Mouse (Mus musculus) myocyte (in vitro differentiated cells): Measurements from ENCODE around the gene Dnajb13.
A peak's percentile ranks its signal among the peaks of the same experiment; 100 is the strongest.

Experiments used
- CEBPB ChIP-seq: IDR thresholded peaks from 2 replicates; pipeline ENCODE4 v1.6.1; 2011; ENCODE audit warnings: mild to moderate bottlenecking, moderate library complexity; ENCODE audit not compliant: poor library complexity, insufficient read depth, severe bottlenecking
- E2F4 ChIP-seq: IDR thresholded peaks from one replicate; pipeline ENCODE4 v1.6.1; 2011; ENCODE audit warnings: mild to moderate bottlenecking, control low read depth, moderate library complexity; ENCODE audit not compliant: insufficient read depth
- MAX ChIP-seq: IDR thresholded peaks from one replicate; pipeline ENCODE4 v1.6.1; 2011; ENCODE audit warnings: low read depth, mild to moderate bottlenecking, control low read depth
- MYOD1 ChIP-seq, 3 experiments: IDR thresholded peaks; one replicate each; pipeline ENCODE4 v1.6.1; 2011; ENCODE audit warnings: control low read depth in 2 of 3, low read depth in 2 of 3, mild to moderate bottlenecking in 2 of 3, moderate library complexity in 1 of 3; ENCODE audit not compliant: insufficient read length in 2 of 3, control insufficient read depth in 1 of 3
- MYOG ChIP-seq, 3 experiments: IDR thresholded peaks; one replicate each; pipeline ENCODE4 v1.6.1; 2011; ENCODE audit warnings: control low read depth in 2 of 3, low read depth in 2 of 3, mild to moderate bottlenecking in 2 of 3; ENCODE audit not compliant: insufficient read length in 2 of 3, control insufficient read depth in 1 of 3, insufficient read depth in 1 of 3
- POLR2A ChIP-seq: IDR thresholded peaks from one replicate; pipeline ENCODE4 v1.6.1; 2011; ENCODE audit warnings: low read depth, mild to moderate bottlenecking, control low read depth, moderate library complexity; ENCODE audit not compliant: insufficient read length
- POLR2AphosphoS2 ChIP-seq: IDR thresholded peaks from one replicate; pipeline ENCODE4 v1.6.1; 2011; ENCODE audit warnings: low read depth, control low read depth; ENCODE audit not compliant: insufficient read length
- REST ChIP-seq: IDR thresholded peaks from one replicate; pipeline ENCODE4 v1.6.1; 2011; ENCODE audit warnings: mild to moderate bottlenecking, control low read depth, moderate library complexity; ENCODE audit not compliant: insufficient read depth, insufficient read length
- SRF ChIP-seq: IDR thresholded peaks from one replicate; pipeline ENCODE4 v1.6.1; 2011; ENCODE audit warnings: low read depth; ENCODE audit not compliant: control insufficient read depth, insufficient read length
- TCF12 ChIP-seq: IDR thresholded peaks from one replicate; pipeline ENCODE4 v1.6.1; 2011; ENCODE audit warnings: mild to moderate bottlenecking, control low read depth; ENCODE audit not compliant: poor library complexity, insufficient read depth, severe bottlenecking
- TCF3 ChIP-seq: IDR thresholded peaks from one replicate; pipeline ENCODE4 v1.6.1; 2011; ENCODE audit warnings: low read depth, control low read depth; ENCODE audit not compliant: insufficient read length
- USF1 ChIP-seq: IDR thresholded peaks from one replicate; pipeline ENCODE4 v1.6.1; 2011; ENCODE audit warnings: low read depth, mild to moderate bottlenecking, control low read depth, moderate library complexity

- TF ChIP-seq POLR2A (no peak), REST (no peak), USF1 (no peak), E2F4 (no peak), CEBPB (no peak), MYOG (IDR thresholded peaks at IDR 0.05; ENCODE audit: control insufficient read depth in 1 of 3, insufficient read depth in 1 of 3, insufficient read length in 2 of 3, low read depth in 2 of 3) (peak; percentile 23 to 88 (median 77)), POLR2AphosphoS2 (no peak), TCF12 (peak; percentile 47), MAX (no peak), MYOD1 (IDR thresholded peaks at IDR 0.05; ENCODE audit: control insufficient read depth in 1 of 3, insufficient read length in 2 of 3, low read depth in 2 of 3) (peak in 2 of 3 experiments; percentile 60 to 84), TCF3 (no peak), SRF (no peak)
Observed at GRCm38 (mm10) chr7:100469502-100469901, 45.3 kb downstream of the Dnajb13 start.
